Comparison of ENCODE assay signal across 11 mouse cellular contexts in genomic region chr5:102778253-102778652, GRCm38 (mm10).
DNase-seq lines count a peak whose midpoint lies in the region; ATAC-seq lines count a peak whose summit lies in the region.
"Had no signal": no experiment of that assay in that cellular context is flagged by ENCODE, and none has a peak within 500 bp of the region (broad histone marks: within the 10 kb centered on the region; RNA-seq: fewer than 3 reads in every experiment).

No protein-coding gene starts in this region.

- intact Hi-C loops in left cerebral cortex, postnatal 14 days (cut with DNase I): no loop called here

- H3K27ac ChIP-seq in heart, embryonic 13.5 days (replicated peaks): peak overlapping the region; percentile 61; the same call in 1 of the 2 replicates
- no peak overlapping the region for H3K27ac ChIP-seq in heart, embryonic 10.5 days
- no peak overlapping the region for H3K27ac ChIP-seq in embryonic facial prominence, embryonic 15.5 days (replicated peaks)
- H3K27ac ChIP-seq: liver, embryonic 13.5 days had no signal

- no peak overlapping the region for H3K4me3 ChIP-seq in heart, embryonic 13.5 days
- no peak overlapping the region for H3K4me3 ChIP-seq in heart, embryonic 10.5 days
- H3K4me3 ChIP-seq in embryonic facial prominence, embryonic 15.5 days (replicated peaks): no peak overlapping the region
- H3K4me3 ChIP-seq: liver, embryonic 13.5 days had no signal

- H3K27me3 ChIP-seq in heart, embryonic 13.5 days (replicated peaks): no peaks in the 10 kb centered on the region
- no peaks in the 10 kb centered on the region for H3K27me3 ChIP-seq in heart, embryonic 10.5 days (ENCODE audit: insufficient read depth, poor library complexity, severe bottlenecking)
- no peaks in the 10 kb centered on the region for H3K27me3 ChIP-seq in embryonic facial prominence, embryonic 15.5 days
- H3K27me3 ChIP-seq: liver, embryonic 13.5 days had no signal

- no peak overlapping the region for H3K9ac ChIP-seq in heart, embryonic 13.5 days
- no peak overlapping the region for H3K9ac ChIP-seq in embryonic facial prominence, embryonic 15.5 days
- H3K9ac ChIP-seq: liver, embryonic 13.5 days had no signal

- 69% methylated on average over 5 of the region's 5 CpGs for WGBS in heart, embryonic 13.5 days
- 74% methylated on average over 5 of the region's 5 CpGs for WGBS in heart, embryonic 10.5 days
- WGBS in embryonic facial prominence, embryonic 15.5 days: 51% methylated on average over 5 of the region's 5 CpGs

- H3K36me3 ChIP-seq in heart, embryonic 13.5 days: no peaks in the 10 kb centered on the region
- no peaks in the 10 kb centered on the region for H3K36me3 ChIP-seq in heart, embryonic 10.5 days
- no peaks in the 10 kb centered on the region for H3K36me3 ChIP-seq in embryonic facial prominence, embryonic 15.5 days
- H3K36me3 ChIP-seq: liver, embryonic 13.5 days had no signal

- H3K9me3 ChIP-seq in heart, embryonic 13.5 days: no peaks in the 10 kb centered on the region
- H3K9me3 ChIP-seq in heart, embryonic 10.5 days: no peaks in the 10 kb centered on the region
- H3K9me3 ChIP-seq in embryonic facial prominence, embryonic 15.5 days (replicated peaks): no peaks in the 10 kb centered on the region
- H3K9me3 ChIP-seq: liver, embryonic 13.5 days had no signal

- DNase-seq in heart, embryonic 10.5 days (ENCODE audit: low spot score): no peak
- peak; percentile 10 for DNase-seq in CD4-positive helper T cell, adult 2 months (ENCODE audit: low read depth, low spot score)
- no peak for DNase-seq in right cerebral cortex, adult 18-20 months
- DNase-seq in left cerebral cortex, postnatal 14 days (ENCODE audit: low spot score in 2 of 2): no peak
- DNase-seq in frontal cortex, postnatal 10 days (ENCODE audit: low spot score in 2 of 2): no peak
- DNase-seq: cerebellum, adult 18-20 months; heart, postnatal 36 days had no signal

- peaks cover 38% of the 10 kb centered on the region for H3K4me1 ChIP-seq in heart, embryonic 13.5 days
- H3K4me1 ChIP-seq in heart, embryonic 10.5 days: peaks cover 17% of the 10 kb centered on the region; the same call in 1 of the 2 replicates
- H3K4me1 ChIP-seq in embryonic facial prominence, embryonic 15.5 days: peaks cover 7% of the 10 kb centered on the region

- ATAC-seq in heart, embryonic 13.5 days (ENCODE audit: extremely low read depth, insufficient number of reproducible peaks, low FRiP score, low TSS enrichment): no peak
- 0 out of 2 replicates have a peak, but pooled peaks have one; percentile 24 for ATAC-seq in embryonic facial prominence, embryonic 15.5 days (ENCODE audit: insufficient number of reproducible peaks, low FRiP score, low TSS enrichment, low read depth)
- peak; percentile 34 for ATAC-seq in megakaryocyte, adult 5-6 weeks (ENCODE audit: poor library complexity, severe bottlenecking)

- peak overlapping the region; percentile 35 for H3K4me2 ChIP-seq in heart, embryonic 13.5 days
- H3K4me2 ChIP-seq in embryonic facial prominence, embryonic 15.5 days (replicated peaks): no peak overlapping the region
- H3K4me2 ChIP-seq: liver, embryonic 13.5 days had no signal
